Mouse (Mus musculus): ENCODE data around the gene Tas1r2. TPM values are rescaled to one million over a fixed set of nuclear protein-coding genes. Genes with fewer than 3 reads are reported as not detected.

Gene Tas1r2
- polyA plus RNA-seq, 1 experiment from 2014 or later = not detected

DNA sequence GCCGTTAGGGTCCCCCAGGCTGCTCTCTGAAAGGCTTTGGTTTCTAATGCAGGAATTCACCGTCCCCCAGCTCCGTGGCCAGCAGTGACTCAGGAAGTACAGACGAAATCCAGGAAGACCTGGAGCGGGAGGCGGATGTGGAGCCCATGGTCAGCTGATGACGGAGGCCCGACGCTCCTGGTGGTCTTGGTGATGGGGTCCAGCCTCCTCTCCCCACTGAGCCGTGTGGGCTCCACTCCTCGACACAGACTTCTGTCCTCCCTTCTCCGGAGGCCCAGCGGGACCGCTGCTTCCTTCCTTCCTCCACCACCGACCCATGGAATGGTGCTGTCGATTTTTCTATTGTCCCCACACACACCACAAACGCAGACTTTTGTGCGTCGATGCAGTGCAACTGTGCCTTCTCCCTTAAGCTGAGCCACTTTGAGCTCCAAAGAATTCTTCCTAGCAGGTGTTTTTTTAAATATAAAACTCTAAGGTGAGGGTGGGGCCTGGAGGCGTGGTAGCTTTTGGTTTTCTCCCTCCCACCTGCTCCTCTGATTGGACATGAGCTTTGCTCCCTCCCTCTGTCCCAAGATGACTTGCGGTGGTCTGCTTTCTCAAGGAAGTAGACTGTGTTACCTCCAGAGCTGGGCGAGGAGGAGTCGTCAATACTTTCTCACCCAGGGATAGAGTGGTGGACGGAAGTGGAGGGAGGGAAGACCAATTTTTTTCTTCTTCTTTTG is 36.9 kb upstream of the Tas1r2 start:
- DNase-seq (peak; percentile 75), ATAC-seq (ENCODE audit: insufficient read depth) (peak; percentile 67)
- TF ChIP-seq CTCF (IDR thresholded peaks at IDR 0.05; ENCODE audit: low read depth) = no peak

GRCm38 (mm10) chr4:139617001-139617364 is 36.4 kb upstream of the Tas1r2 start:
- Histone ChIP-seq H3K4me3 (ENCODE audit: low read depth, low read length) (peak overlapping the region; percentile 37), H3K4me1 (ENCODE audit: insufficient read depth) (no peaks in the 10 kb centered on the region), H3K36me3 (ENCODE audit: insufficient read depth) (peaks cover 42% of the 10 kb centered on the region), H3K4me2 (peak overlapping the region; percentile 58), H3K9ac (no peak overlapping the region), H3K27me3 (ENCODE audit: insufficient read depth, low read length) (no peaks in the 10 kb centered on the region), H3K9me3 (ENCODE audit: low read depth, low read length) (no peaks in the 10 kb centered on the region), H3K27ac (ENCODE audit: low read depth) (peak overlapping the region; percentile 73)
- no peak for TF ChIP-seq CTCF (IDR thresholded peaks at IDR 0.05; ENCODE audit: low read depth)
- peak; percentile 70 for DNase-seq
- ATAC-seq (ENCODE audit: insufficient read depth) = no peak
- 54% methylated on average over 3 of the region's 3 CpGs for WGBS

More for the DNA sequence above, 36.9 kb upstream of the Tas1r2 start:
- Histone ChIP-seq H3K36me3 (ENCODE audit: insufficient read depth) (peaks cover 42% of the 10 kb centered on the region), H3K27me3 (ENCODE audit: insufficient read depth, low read length) (no peaks in the 10 kb centered on the region), H3K4me3 (ENCODE audit: low read depth, low read length) (peak overlapping the region; percentile 37), H3K9me3 (ENCODE audit: low read depth, low read length) (no peaks in the 10 kb centered on the region), H3K9ac (peak overlapping the region; percentile 47), H3K4me1 (ENCODE audit: insufficient read depth) (no peaks in the 10 kb centered on the region), H3K4me2 (peak overlapping the region; percentile 58), H3K27ac (ENCODE audit: low read depth) (peak overlapping the region; percentile 73)
- WGBS = 19% methylated on average over 24 of the region's 24 CpGs

DNA sequence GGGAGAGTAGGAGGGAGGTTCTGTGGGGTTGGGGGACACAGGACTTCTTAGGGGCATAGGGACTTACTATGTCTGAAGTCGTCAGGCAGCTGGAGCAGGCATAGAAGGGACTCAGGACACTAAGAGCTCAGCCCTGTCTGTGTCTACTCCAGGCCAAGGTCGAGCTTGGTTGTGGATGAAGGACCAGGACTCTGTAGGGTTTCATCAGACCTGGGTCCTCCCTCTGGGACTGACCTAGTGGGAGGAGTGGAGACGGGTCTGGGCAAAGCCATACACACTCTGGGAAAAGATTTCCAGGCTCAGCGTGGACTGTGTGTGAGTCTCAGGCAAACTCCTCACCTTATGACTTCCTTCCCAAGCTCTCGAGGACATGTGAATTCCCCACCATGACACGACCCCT is 33.6 kb upstream of the Tas1r2 start:
- ATAC-seq (ENCODE audit: insufficient read depth) (no peak), DNase-seq (no peak)
- Histone ChIP-seq H3K36me3 (ENCODE audit: insufficient read depth) (peaks cover 20% of the 10 kb centered on the region), H3K9me3 (ENCODE audit: low read depth, low read length) (no peaks in the 10 kb centered on the region), H3K27me3 (ENCODE audit: insufficient read depth, low read length) (no peaks in the 10 kb centered on the region), H3K9ac (no peak overlapping the region), H3K27ac (ENCODE audit: low read depth) (no peak overlapping the region), H3K4me3 (ENCODE audit: low read depth, low read length) (no peak overlapping the region), H3K4me2 (no peak overlapping the region), H3K4me1 (ENCODE audit: insufficient read depth) (peaks cover 7% of the 10 kb centered on the region; the same call in 1 of the 2 replicates)
- WGBS = 67% methylated on average over 6 of the region's 6 CpGs
- no peak for TF ChIP-seq CTCF (IDR thresholded peaks at IDR 0.05; ENCODE audit: low read depth)

GRCm38 (mm10) chr4:139622373-139623282 is 30.7 kb upstream of the Tas1r2 start, which contains the start of gene Aldh4a1:
TSS of gene Aldh4a1 (plus strand) at chr4:139622866.
- Histone ChIP-seq H3K27ac (ENCODE audit: low read depth) (peak within 1 kb of the TSS; percentile 81), H3K4me3 (ENCODE audit: low read depth, low read length) (peak within 1 kb of the TSS; percentile 68), H3K27me3 (ENCODE audit: insufficient read depth, low read length) (no peaks in the 10 kb centered on the region), H3K9ac (peak within 1 kb of the TSS; percentile 59), H3K4me2 (peak within 1 kb of the TSS; percentile 91), H3K4me1 (ENCODE audit: insufficient read depth) (peaks cover 7% of the 10 kb centered on the region; the same call in 1 of the 2 replicates), H3K9me3 (ENCODE audit: low read depth, low read length) (no peaks in the 10 kb centered on the region), H3K36me3 (ENCODE audit: insufficient read depth) (no peaks in the 10 kb centered on the region)
- ATAC-seq (ENCODE audit: insufficient read depth) = peak; percentile 100
- WGBS = under 1% methylated on average over 36 of the region's 38 CpGs
- DNase-seq = peak; percentile 95
- TF ChIP-seq CTCF (IDR thresholded peaks at IDR 0.05; ENCODE audit: low read depth) = 0 out of 2 replicates have a peak, but pooled peaks have one; percentile 8

- peak overlapping the region; percentile 68 for H3K4me3 ChIP-seq (ENCODE audit: low read depth, low read length)
- no peaks in the 10 kb centered on the region for H3K36me3 ChIP-seq (ENCODE audit: insufficient read depth)
- H3K9ac ChIP-seq = peak overlapping the region; percentile 59
- no peak for TF ChIP-seq CTCF (IDR thresholded peaks at IDR 0.05; ENCODE audit: low read depth)
- H3K4me2 ChIP-seq = peak overlapping the region; percentile 91
- no peak for ATAC-seq (ENCODE audit: insufficient read depth)
- no peaks in the 10 kb centered on the region for H3K27me3 ChIP-seq (ENCODE audit: insufficient read depth, low read length)
- no peaks in the 10 kb centered on the region for H3K9me3 ChIP-seq (ENCODE audit: low read depth, low read length)
- no peak overlapping the region for H3K27ac ChIP-seq (ENCODE audit: low read depth)
- peaks cover 7% of the 10 kb centered on the region; the same call in 1 of the 2 replicates for H3K4me1 ChIP-seq (ENCODE audit: insufficient read depth)
- 19% methylated on average over 21 of the region's 21 CpGs for WGBS
- DNase-seq = no peak
These were observed 29.8 kb upstream of the Tas1r2 start for GRCm38 (mm10) chr4:139623434-139624115.

DNA sequence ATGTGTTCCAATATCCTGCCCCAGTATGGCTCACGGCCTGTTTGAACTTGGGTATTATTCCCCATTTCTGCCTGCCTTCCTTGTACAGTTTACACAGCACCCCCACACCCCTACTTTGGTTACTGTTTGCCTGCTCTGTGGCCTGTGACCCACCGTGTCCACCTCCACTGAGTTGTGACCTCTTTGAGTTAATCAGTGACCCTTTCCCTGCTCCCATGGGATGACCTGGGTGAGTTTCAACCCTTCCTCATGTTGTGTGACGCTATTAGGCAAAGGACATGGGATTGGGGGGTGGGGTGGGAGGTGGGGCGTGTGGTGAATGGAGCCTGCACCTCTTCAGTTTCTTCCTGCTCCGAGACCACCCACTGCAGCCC is 29.2 kb upstream of the Tas1r2 start:
- no peaks in the 10 kb centered on the region for H3K27me3 ChIP-seq (ENCODE audit: insufficient read depth, low read length)
- H3K4me2 ChIP-seq = peak overlapping the region; percentile 91
- peaks cover 7% of the 10 kb centered on the region; the same call in 1 of the 2 replicates for H3K4me1 ChIP-seq (ENCODE audit: insufficient read depth)
- no peak overlapping the region for H3K27ac ChIP-seq (ENCODE audit: low read depth)
- no peak for ATAC-seq (ENCODE audit: insufficient read depth)
- H3K9ac ChIP-seq = peak overlapping the region; percentile 16; the same call in 1 of the 2 replicates
- 48% methylated on average over 5 of the region's 5 CpGs for WGBS
- no peaks in the 10 kb centered on the region for H3K9me3 ChIP-seq (ENCODE audit: low read depth, low read length)
- no peaks in the 10 kb centered on the region for H3K36me3 ChIP-seq (ENCODE audit: insufficient read depth)
- no peak for DNase-seq
- H3K4me3 ChIP-seq (ENCODE audit: low read depth, low read length) = peak overlapping the region; percentile 68; the same call in 1 of the 2 replicates
- TF ChIP-seq CTCF (IDR thresholded peaks at IDR 0.05; ENCODE audit: low read depth) = no peak
